Mouse (Mus musculus): ENCODE measurements at regions not wholly inside any gene's neighbourhood (a gene's known extent, or its start where the extent isn't known, plus 50 kb on each side); places are given as distances from the start of the nearest gene placed in this dataset.

GRCm38 (mm10) chr2:45512852-45513251 is 395.7 kb upstream of the Zeb2 start:
- TF ChIP-seq HCFC1 (IDR thresholded peaks at IDR 0.05; ENCODE audit: borderline replicate concordance, insufficient read depth, low read length) (no peak), ZC3H11A (IDR thresholded peaks at IDR 0.05; ENCODE audit: borderline replicate concordance, low read depth, low read length) (no peak), ZNF384 (IDR thresholded peaks at IDR 0.05; ENCODE audit: low read depth, low read length) (no peak), MAFK (IDR thresholded peaks at IDR 0.05; ENCODE audit: insufficient read depth, low read depth, low read length) (no peak), CHD2 (IDR thresholded peaks at IDR 0.05; ENCODE audit: low read depth, low read length) (no peak)

All from ES-E14 (cell line).